Mouse (Mus musculus) liver, adult (tissue): ENCODE measurements around the gene Tmem231.

ENCODE experiments used
- GATA4 ChIP-seq: IDR thresholded peaks from 2 replicates; pipeline ENCODE4 v1.6.1; 2014; ENCODE audit warnings: mild to moderate bottlenecking, low read length; ENCODE audit not compliant: insufficient replicate concordance

The Tmem231 gene

DNA sequence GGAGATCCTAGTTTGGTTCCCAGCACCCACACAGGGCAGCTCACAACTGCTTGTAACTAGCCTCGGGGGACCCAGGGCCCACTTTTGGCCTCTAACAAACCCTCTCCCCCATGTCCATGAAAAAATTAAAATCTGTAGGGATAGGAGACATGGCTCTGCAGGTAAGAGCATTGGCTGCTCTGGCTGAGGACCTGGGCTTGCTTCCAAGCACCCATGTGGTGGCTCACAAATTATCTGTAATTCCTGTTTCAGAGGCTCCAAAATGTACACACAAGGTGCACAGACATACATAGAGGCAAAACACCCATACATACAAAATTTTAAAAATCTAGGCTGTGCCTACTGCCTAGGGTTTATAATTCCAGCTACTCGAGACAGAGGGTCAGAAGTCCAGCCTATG is 23.6 kb upstream of the Tmem231 start:
- no peak for TF ChIP-seq GATA4

GRCm38 (mm10) chr8:111955879-111956278 is 22.2 kb upstream of the Tmem231 start:
- no peak for TF ChIP-seq GATA4

- TF ChIP-seq GATA4 = no peak
Measured at GRCm38 (mm10) chr8:111954844-111955594, 21.3 kb upstream of the Tmem231 start.

GRCm38 (mm10) chr8:111951936-111952335 is 18.3 kb upstream of the Tmem231 start:
- TF ChIP-seq GATA4 = no peak

DNA sequence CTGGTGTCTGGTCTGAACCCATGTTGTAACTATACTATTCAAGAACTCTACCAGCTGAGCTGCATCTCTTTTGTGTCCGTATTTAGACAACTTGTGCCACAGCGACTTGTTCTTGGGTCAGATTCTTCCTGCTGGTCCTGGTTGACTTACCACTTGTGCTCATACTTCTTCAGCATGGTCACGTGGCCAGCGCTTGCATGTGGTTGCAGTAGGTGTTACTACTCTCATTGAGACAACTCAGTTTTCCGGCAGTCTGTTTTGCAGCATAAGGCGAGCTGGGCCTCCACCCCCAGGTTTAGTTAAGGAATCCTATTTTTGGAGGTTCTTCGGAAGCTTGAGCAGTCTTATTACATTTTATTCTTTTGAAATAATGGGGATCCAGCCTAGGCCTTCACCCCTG is 17.6 kb upstream of the Tmem231 start:
- TF ChIP-seq GATA4 = no peak

GRCm38 (mm10) chr8:111950846-111951245 is 17.2 kb upstream of the Tmem231 start:
- TF ChIP-seq GATA4 = no peak

DNA sequence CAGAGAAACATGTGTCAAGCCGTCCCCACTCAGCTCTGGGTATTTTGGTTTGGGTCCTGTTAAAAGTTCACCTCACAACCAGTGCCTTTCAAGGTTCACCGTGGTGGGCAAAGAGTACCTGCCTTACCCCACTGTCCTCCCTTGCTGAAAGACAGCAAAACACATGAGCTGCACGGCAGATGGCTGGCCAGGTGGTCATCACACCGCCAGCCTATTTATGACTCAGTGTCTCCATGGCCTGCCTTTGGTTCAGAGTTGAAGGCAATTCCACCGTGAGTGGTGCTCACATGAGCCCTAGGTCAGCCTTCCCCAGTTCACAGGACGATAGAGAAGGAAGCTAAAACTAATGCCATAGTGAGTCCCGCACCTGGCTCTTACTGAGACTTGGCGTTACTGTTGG is 14.3 kb upstream of the Tmem231 start:
- TF ChIP-seq GATA4 = no peak

- no peak for TF ChIP-seq GATA4
Measured at GRCm38 (mm10) chr8:111947144-111947543, 13.5 kb upstream of the Tmem231 start.

GRCm38 (mm10) chr8:111943544-111943943 is 9.9 kb upstream of the Tmem231 start:
- TF ChIP-seq GATA4 = no peak

DNA sequence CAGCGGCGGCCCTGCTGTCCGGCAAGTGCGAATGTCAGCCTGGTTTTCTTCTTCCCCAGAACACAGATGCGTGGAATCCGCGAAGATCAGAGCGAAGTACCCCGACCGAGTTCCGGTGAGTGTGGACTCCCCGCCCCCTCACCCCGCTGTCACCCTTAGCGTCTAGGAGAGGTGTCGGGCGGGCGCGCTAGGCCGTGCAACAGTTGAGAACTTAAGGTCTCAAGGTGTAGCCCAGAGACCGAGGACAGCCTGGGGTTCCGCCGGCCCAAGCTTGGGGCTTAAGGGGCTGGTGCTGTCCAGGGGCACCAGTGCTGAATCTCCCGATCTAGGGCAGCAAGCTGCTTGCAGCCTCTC is 7.4 kb upstream of the Tmem231 start:
- no peak for TF ChIP-seq GATA4

DNA sequence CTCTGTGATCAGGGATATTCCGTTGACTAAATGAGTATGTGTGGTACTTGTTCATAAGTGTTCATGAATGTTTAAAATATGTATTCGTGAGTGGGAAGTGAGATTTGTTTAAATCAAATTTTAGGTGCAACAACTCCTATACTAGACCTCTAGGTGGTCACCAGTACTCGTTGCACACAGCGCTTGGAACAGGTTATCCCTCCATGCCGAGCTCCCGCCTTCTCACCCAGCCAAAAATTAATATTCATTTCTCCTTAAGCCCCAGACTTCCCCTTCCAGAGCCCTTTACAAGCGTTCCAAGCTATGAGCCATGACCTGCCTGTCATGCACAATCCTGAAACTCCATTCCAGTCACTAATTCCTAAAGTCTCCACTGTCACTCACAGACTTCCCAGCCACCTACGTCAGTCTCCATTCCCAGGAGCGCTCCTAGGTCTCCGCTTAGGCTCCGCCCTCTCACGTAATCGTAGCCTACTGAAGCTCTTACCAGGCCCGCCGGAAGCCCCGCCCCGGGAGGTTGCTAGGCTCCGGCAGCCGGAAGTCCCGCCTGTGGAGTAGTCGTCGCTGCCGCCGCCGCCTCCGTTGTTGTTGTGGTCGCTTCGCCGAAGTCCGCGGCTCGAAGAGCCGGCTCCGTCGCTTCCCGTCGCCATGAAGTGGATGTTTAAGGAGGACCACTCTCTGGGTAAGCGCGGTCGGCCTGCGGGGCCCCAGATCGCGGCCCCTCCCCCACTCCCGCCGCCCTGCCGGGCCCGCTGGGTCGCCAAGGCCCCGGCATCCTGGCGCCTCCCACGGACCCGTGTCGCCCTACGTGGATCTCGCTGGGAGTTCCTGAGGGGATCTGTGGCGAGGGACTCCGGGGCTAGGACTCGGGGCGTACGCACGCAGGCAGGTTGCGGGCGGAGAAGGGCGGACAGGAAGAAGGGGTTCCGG is 6.8 kb upstream of the Tmem231 start, which contains the start of gene Gabarapl2:
TSS of gene Gabarapl2 (plus strand) at position 533 of the 930 bp plus-strand sequence.
- TF ChIP-seq GATA4 = no peak

- TF ChIP-seq GATA4 = no peak
Measured at GRCm38 (mm10) chr8:111939516-111940142, 5.9 kb upstream of the Tmem231 start.

DNA sequence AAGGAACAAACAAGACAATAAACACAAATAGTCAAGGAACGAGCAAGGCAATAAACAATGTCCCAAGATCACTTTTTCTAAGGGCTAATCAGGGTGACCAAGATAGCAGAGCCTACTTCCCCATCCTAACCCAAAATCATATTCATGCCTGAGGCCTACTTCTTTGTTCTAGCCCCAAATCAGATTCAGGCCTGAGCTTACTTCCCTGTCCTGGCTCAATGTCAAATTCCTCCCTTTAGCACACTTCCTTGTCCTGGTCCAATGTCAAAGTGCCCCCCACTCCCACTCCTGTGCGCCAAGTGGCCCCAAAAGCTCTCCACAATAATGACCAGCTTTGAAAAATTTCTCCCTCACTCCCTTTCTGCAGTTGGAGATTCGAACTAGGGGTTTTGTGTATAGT is 3.5 kb upstream of the Tmem231 start:
- TF ChIP-seq GATA4 = no peak

GRCm38 (mm10) chr8:111934201-111934600 is 520 bp upstream of the Tmem231 start:
- no peak for TF ChIP-seq GATA4

DNA sequence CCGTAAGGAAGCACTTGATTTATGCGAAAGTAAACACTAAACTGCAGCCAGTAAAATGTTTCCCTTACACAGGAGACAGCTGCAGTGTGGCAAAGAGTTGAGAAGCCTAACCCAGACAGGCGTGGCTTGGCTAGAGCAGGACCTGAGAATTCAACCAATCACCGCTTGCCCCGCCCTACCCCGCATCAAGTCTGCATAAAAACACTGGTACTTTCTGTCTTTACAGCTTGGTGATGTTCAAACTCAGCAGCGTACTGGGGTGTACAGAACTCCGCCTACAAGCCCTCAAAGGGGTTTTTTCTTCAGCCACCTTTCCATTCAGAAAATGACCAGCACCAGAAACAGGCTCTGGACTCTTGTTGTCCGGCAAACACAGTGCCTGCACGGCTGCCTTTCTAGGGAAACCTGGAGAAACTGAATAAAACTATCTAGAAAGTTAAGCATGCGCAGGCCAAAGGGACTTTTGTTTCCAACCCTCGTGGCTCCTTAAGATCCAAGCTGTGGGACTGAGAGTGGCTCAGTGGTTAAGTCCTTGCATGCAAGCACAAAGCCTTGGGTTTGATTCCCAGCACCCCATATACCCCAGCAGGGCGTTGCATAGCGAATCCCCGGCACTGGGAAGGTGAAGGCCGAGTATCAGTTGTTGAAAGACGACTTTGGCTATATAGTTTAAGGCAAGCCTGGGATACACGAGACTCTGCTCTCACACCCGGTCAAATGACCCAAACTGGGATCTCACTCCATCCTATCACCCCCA is 923 bp downstream of the Tmem231 start:
- no peak for TF ChIP-seq GATA4

- TF ChIP-seq GATA4 = no peak
Measured at GRCm38 (mm10) chr8:111931721-111932120, 2.0 kb downstream of the Tmem231 start.
